Mouse (Mus musculus): ENCODE measurements around the gene Kifc3. TPM values are rescaled to one million over a fixed set of nuclear protein-coding genes. Genes with fewer than 3 reads are reported as not detected.

Kifc3 gene
- polyA plus RNA-seq, 1 experiment from 2014 or later: 46.2 TPM

- Histone ChIP-seq H3K4me1 (replicated peaks; ENCODE audit: insufficient read depth, low read length) (no peaks in the 10 kb centered on the region), H3K27me3 (ENCODE audit: insufficient read depth, low read length) (no peaks in the 10 kb centered on the region), H3K9ac (ENCODE audit: low read depth, low read length) (no peak overlapping the region), H3K27ac (no peak overlapping the region), H3K4me2 (ENCODE audit: low read length) (no peak overlapping the region), H3K9me3 (replicated peaks; ENCODE audit: low read length) (no peaks in the 10 kb centered on the region), H3K4me3 (replicated peaks; ENCODE audit: low read depth, low read length) (no peak overlapping the region), H3K36me3 (ENCODE audit: insufficient read depth, low read length) (peaks cover 26% of the 10 kb centered on the region)
- DNase-seq (ENCODE audit: low spot score) (no peak), ATAC-seq (replicated peaks; ENCODE audit: low FRiP score, low read depth) (no peak)
- WGBS: 86% methylated on average over 4 of the region's 4 CpGs
- TF ChIP-seq CTCF (IDR thresholded peaks at IDR 0.05; ENCODE audit: low read depth): no peak
Measured at GRCm38 (mm10) chr8:95113108-95113507, 89.5 kb downstream of the Kifc3 start.

DNA sequence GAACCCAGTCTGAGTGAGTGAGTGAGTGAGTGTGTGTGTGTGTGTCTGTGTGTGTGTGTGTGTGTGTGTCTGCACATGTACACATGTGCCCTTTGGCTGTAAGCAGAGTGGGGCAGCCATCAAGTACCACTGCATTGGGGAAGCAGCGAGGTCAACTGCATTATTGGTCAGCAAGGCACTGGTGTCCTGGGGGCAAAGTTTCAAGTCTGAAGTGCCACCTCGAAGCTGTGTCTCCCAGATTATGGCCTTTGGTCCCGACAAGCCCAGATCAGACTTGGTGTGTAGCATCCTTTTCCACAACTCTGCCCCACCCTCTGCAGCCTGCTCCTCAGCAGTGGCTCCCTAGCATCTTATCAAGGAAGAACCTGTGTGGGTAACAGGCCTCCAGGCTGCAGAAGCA, 90.0 kb downstream of the Kifc3 start:
- WGBS: 91% methylated on average over 3 of the region's 3 CpGs
- DNase-seq (ENCODE audit: low spot score) (no peak), ATAC-seq (replicated peaks; ENCODE audit: low FRiP score, low read depth) (no peak)
- Histone ChIP-seq H3K9ac (ENCODE audit: low read depth, low read length) (no peak overlapping the region), H3K4me3 (replicated peaks; ENCODE audit: low read depth, low read length) (no peak overlapping the region), H3K27ac (no peak overlapping the region), H3K36me3 (ENCODE audit: insufficient read depth, low read length) (peaks cover 30% of the 10 kb centered on the region), H3K4me1 (replicated peaks; ENCODE audit: insufficient read depth, low read length) (no peaks in the 10 kb centered on the region), H3K9me3 (replicated peaks; ENCODE audit: low read length) (no peaks in the 10 kb centered on the region), H3K27me3 (ENCODE audit: insufficient read depth, low read length) (no peaks in the 10 kb centered on the region), H3K4me2 (ENCODE audit: low read length) (no peak overlapping the region)
- TF ChIP-seq CTCF (IDR thresholded peaks at IDR 0.05; ENCODE audit: low read depth): no peak

- Histone ChIP-seq H3K4me3 (replicated peaks; ENCODE audit: low read depth, low read length) (no peak overlapping the region), H3K36me3 (ENCODE audit: insufficient read depth, low read length) (peaks cover 58% of the 10 kb centered on the region), H3K4me1 (replicated peaks; ENCODE audit: insufficient read depth, low read length) (no peaks in the 10 kb centered on the region), H3K27ac (no peak overlapping the region), H3K9ac (ENCODE audit: low read depth, low read length) (no peak overlapping the region), H3K27me3 (ENCODE audit: insufficient read depth, low read length) (no peaks in the 10 kb centered on the region), H3K9me3 (replicated peaks; ENCODE audit: low read length) (no peaks in the 10 kb centered on the region), H3K4me2 (ENCODE audit: low read length) (no peak overlapping the region)
- DNase-seq (ENCODE audit: low spot score) (no peak), ATAC-seq (replicated peaks; ENCODE audit: low FRiP score, low read depth) (no peak)
- no peak for TF ChIP-seq CTCF (IDR thresholded peaks at IDR 0.05; ENCODE audit: low read depth)
- 91% methylated on average over 13 of the region's 13 CpGs for WGBS
Measured at GRCm38 (mm10) chr8:95107306-95107705, 95.3 kb downstream of the Kifc3 start.

GRCm38 (mm10) chr8:95101972-95102371, 100.6 kb downstream of the Kifc3 start:
- DNase-seq (ENCODE audit: low spot score) (peak; percentile 24), ATAC-seq (replicated peaks; ENCODE audit: low FRiP score, low read depth) (no peak)
- Histone ChIP-seq H3K4me1 (replicated peaks; ENCODE audit: insufficient read depth, low read length) (no peaks in the 10 kb centered on the region), H3K4me3 (replicated peaks; ENCODE audit: low read depth, low read length) (no peak overlapping the region), H3K27ac (no peak overlapping the region), H3K9me3 (replicated peaks; ENCODE audit: low read length) (no peaks in the 10 kb centered on the region), H3K36me3 (ENCODE audit: insufficient read depth, low read length) (peaks cover 59% of the 10 kb centered on the region), H3K27me3 (ENCODE audit: insufficient read depth, low read length) (no peaks in the 10 kb centered on the region), H3K9ac (ENCODE audit: low read depth, low read length) (no peak overlapping the region), H3K4me2 (ENCODE audit: low read length) (no peak overlapping the region)
- TF ChIP-seq CTCF (IDR thresholded peaks at IDR 0.05; ENCODE audit: low read depth): peak; percentile 53
- WGBS: 69% methylated on average over 4 of the region's 4 CpGs

DNA sequence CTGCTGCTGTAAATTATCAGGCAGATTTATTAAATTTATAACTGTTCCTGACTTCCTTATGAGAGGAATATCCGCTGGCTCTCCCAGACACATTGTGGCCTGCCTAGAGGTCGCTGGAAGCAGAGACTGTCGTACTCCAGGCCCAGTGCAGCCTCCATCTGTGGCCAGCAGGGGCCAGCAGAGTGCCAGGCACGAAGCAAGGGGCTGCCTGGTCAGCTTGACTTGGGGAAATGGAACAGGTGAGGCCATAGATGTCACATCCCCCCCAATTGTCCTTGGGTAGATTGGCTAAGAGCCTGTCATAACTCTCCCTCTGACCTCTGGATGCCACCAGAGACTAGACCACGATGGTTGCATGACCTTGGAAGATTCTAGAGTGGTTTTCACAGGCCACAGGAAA, 103.6 kb downstream of the Kifc3 start:
- DNase-seq (ENCODE audit: low spot score): peak; percentile 81
- H3K36me3 ChIP-seq (ENCODE audit: insufficient read depth, low read length): peaks cover 55% of the 10 kb centered on the region
- H3K4me3 ChIP-seq (replicated peaks; ENCODE audit: low read depth, low read length): no peak overlapping the region
- no peaks in the 10 kb centered on the region for H3K9me3 ChIP-seq (replicated peaks; ENCODE audit: low read length)
- no peaks in the 10 kb centered on the region for H3K27me3 ChIP-seq (ENCODE audit: insufficient read depth, low read length)
- WGBS: 22% methylated on average over 5 of the region's 5 CpGs
- ATAC-seq (replicated peaks; ENCODE audit: low FRiP score, low read depth): peak; percentile 60; the same call in 1 of the 2 replicates
- H3K4me2 ChIP-seq (ENCODE audit: low read length): no peak overlapping the region
- H3K9ac ChIP-seq (ENCODE audit: low read depth, low read length): no peak overlapping the region
- H3K27ac ChIP-seq: no peak overlapping the region
- no peaks in the 10 kb centered on the region for H3K4me1 ChIP-seq (replicated peaks; ENCODE audit: insufficient read depth, low read length)
- peak; percentile 97 for TF ChIP-seq CTCF (IDR thresholded peaks at IDR 0.05; ENCODE audit: low read depth)

GRCm38 (mm10) chr8:95093574-95093973, 109.0 kb downstream of the Kifc3 start:
- DNase-seq (ENCODE audit: low spot score) (no peak), ATAC-seq (replicated peaks; ENCODE audit: low FRiP score, low read depth) (0 out of 2 replicates have a peak, but pooled peaks have one; percentile 37)
- 85% methylated on average over 4 of the region's 4 CpGs for WGBS
- H3K4me2 ChIP-seq (ENCODE audit: low read length): no peak overlapping the region
- no peak overlapping the region for H3K4me3 ChIP-seq (replicated peaks; ENCODE audit: low read depth, low read length)
- H3K4me1 ChIP-seq (replicated peaks; ENCODE audit: insufficient read depth, low read length): no peaks in the 10 kb centered on the region
- H3K27me3 ChIP-seq (ENCODE audit: insufficient read depth, low read length): no peaks in the 10 kb centered on the region
- peaks cover 40% of the 10 kb centered on the region; the same call in 1 of the 2 replicates for H3K36me3 ChIP-seq (ENCODE audit: insufficient read depth, low read length)
- H3K27ac ChIP-seq: no peak overlapping the region
- H3K9me3 ChIP-seq (replicated peaks; ENCODE audit: low read length): no peaks in the 10 kb centered on the region
- TF ChIP-seq CTCF (IDR thresholded peaks at IDR 0.05; ENCODE audit: low read depth): no peak
- H3K9ac ChIP-seq (ENCODE audit: low read depth, low read length): no peak overlapping the region
